Mouse (Mus musculus): ENCODE measurements around the gene Tbc1d20.

- TF ChIP-seq ZNF384 (IDR thresholded peaks at IDR 0.05; ENCODE audit: low read depth, low read length), result no peak
- TF ChIP-seq NELFE (IDR thresholded peaks at IDR 0.05; ENCODE audit: low read depth, low read length), result no peak
These were observed 27.9 kb downstream of the Tbc1d20 start for GRCm38 (mm10) chr2:152321558-152321957.

All from CH12.LX (cell line).